Mouse (Mus musculus) liver, embryonic 16.5 days (tissue): ENCODE data around the gene Ifi202b. TPM values are rescaled to one million over a fixed set of nuclear protein-coding genes. Genes with fewer than 3 reads are reported as not detected.
"Not testable (repeated sequence)": the region's sequence is repeated elsewhere in the genome, so short reads cannot be mapped to it uniquely, and the experiment has no call there.

ENCODE experiments used
- ATAC-seq: fragments of 200-750 bp; cut with Nextera tagmentation; 2 replicates; pipeline ENCODE4 v1.8.0; 2017; ENCODE audit warnings: low read depth, mild to moderate bottlenecking, moderate number of reproducible peaks, moderate library complexity
- H3K27ac ChIP-seq: fragments of 300-500 bp; sonication (generic); 2 replicates; pipeline ENCODE4 v1.5.1; 2014; ENCODE audit warnings: mild to moderate bottlenecking, low read length
- H3K27me3 ChIP-seq: fragments of 300-500 bp; sonication (generic); 2 replicates; pipeline ENCODE4 v1.6.1; 2014; ENCODE audit warnings: low read depth, low read length, mixed read lengths; ENCODE audit not compliant: control insufficient read depth, insufficient read depth
- H3K36me3 ChIP-seq: fragments of 300-500 bp; sonication (generic); 2 replicates; pipeline ENCODE4 v1.6.1; 2014; ENCODE audit warnings: mild to moderate bottlenecking; ENCODE audit not compliant: control insufficient read depth, insufficient read depth
- H3K4me1 ChIP-seq: fragments of 300-500 bp; sonication (generic); 2 replicates; pipeline ENCODE4 v1.6.1; 2014; ENCODE audit warnings: low read depth, low read length, mixed read lengths; ENCODE audit not compliant: control insufficient read depth
- H3K4me2 ChIP-seq: fragments of 300-500 bp; sonication (generic); 2 replicates; pipeline ENCODE4 v1.6.1; 2014; ENCODE audit warnings: low read depth, low read length, mixed read lengths
- H3K4me3 ChIP-seq: fragments of 300-500 bp; sonication (generic); 2 replicates; pipeline ENCODE4 v1.5.1; 2014; ENCODE audit warnings: low read depth, mild to moderate bottlenecking, low read length
- H3K9ac ChIP-seq: fragments of 300-500 bp; sonication (generic); 2 replicates; pipeline ENCODE4 v1.6.1; 2014; ENCODE audit warnings: low read depth, low read length
- H3K9me3 ChIP-seq: fragments of 300-500 bp; sonication (generic); replicated peaks from 2 replicates; pipeline ENCODE4 v1.6.1; 2016; ENCODE audit warnings: low read length; ENCODE audit not compliant: control insufficient read depth
- WGBS: fragments of 180-500 bp; shearing (Covaris S2); extraction: QIAGEN DNeasy Blood & Tissue Kit; methylation state at CpG from one replicate; pipeline ENCODE4 v1.1.7; 2014; ENCODE audit not compliant: insufficient replicate concordance; 5-methylcytosine and 5-hydroxymethylcytosine counted together
- polyA plus RNA-seq: library from polyadenylated mRNA; unstranded; fragments of >200 nt; fragmentation: Nextera tagmentation; extraction: Ambion mirVana; gene quantifications from 2 replicates; pipeline ENCODE4 v1.2.1, GENCODE M21; 2015

The Ifi202b gene
- polyA plus RNA-seq, 1 experiment from 2014 or later, result not detected

GRCm38 (mm10) chr1:173959998-173960397, 22.5 kb downstream of the Ifi202b start:
- not testable (repeated sequence) for ATAC-seq

GRCm38 (mm10) chr1:173955839-173956527, 26.6 kb downstream of the Ifi202b start:
- 45% methylated on average over 3 of the region's 3 CpGs for WGBS
- not testable (repeated sequence) for H3K27ac ChIP-seq, H3K9ac ChIP-seq, H3K36me3 ChIP-seq, H3K4me3 ChIP-seq, H3K4me2 ChIP-seq, H3K27me3 ChIP-seq, H3K9me3 ChIP-seq, H3K4me1 ChIP-seq, ATAC-seq

More at GRCm38 (mm10) chr1:173959998-173960397, 22.5 kb downstream of the Ifi202b start:
- 55% methylated on average over 3 of the region's 3 CpGs for WGBS
- not testable (repeated sequence) for H3K9ac ChIP-seq, H3K27ac ChIP-seq, H3K4me2 ChIP-seq, H3K36me3 ChIP-seq, H3K9me3 ChIP-seq, H3K27me3 ChIP-seq, H3K4me3 ChIP-seq, H3K4me1 ChIP-seq

- Histone ChIP-seq H3K27me3 (no peaks in the 10 kb centered on the region), H3K9me3 (no peaks in the 10 kb centered on the region), H3K36me3 (no peaks in the 10 kb centered on the region), H3K27ac (no peak overlapping the region), H3K9ac (no peak overlapping the region), H3K4me3 (no peak overlapping the region), H3K4me2 (no peak overlapping the region), H3K4me1 (no peaks in the 10 kb centered on the region)
- 58% methylated on average over 2 of the region's 2 CpGs for WGBS
- no peak for ATAC-seq
Measured at GRCm38 (mm10) chr1:173955071-173955796, 27.3 kb downstream of the Ifi202b start.

GRCm38 (mm10) chr1:173953563-173953962, 29.0 kb downstream of the Ifi202b start:
- Histone ChIP-seq H3K27ac (no peak overlapping the region), H3K9me3 (no peaks in the 10 kb centered on the region), H3K27me3 (no peaks in the 10 kb centered on the region), H3K9ac (no peak overlapping the region), H3K4me2 (no peak overlapping the region), H3K36me3 (no peaks in the 10 kb centered on the region), H3K4me3 (no peak overlapping the region), H3K4me1 (no peaks in the 10 kb centered on the region)
- 39% methylated on average over 1 of the region's 1 CpGs for WGBS
- ATAC-seq, result no peak

GRCm38 (mm10) chr1:173949044-173949443, 33.5 kb downstream of the Ifi202b start:
- H3K4me3 ChIP-seq, H3K9ac ChIP-seq, H3K27ac ChIP-seq, H3K4me2 ChIP-seq, H3K4me1 ChIP-seq, H3K27me3 ChIP-seq, H3K9me3 ChIP-seq, H3K36me3 ChIP-seq: not testable (repeated sequence)
- 19% methylated on average over 2 of the region's 2 CpGs for WGBS
- ATAC-seq, result peak; percentile 30; the same call in 1 of the 2 replicates

- not testable (repeated sequence) for H3K9ac ChIP-seq, H3K27me3 ChIP-seq, H3K4me1 ChIP-seq, H3K9me3 ChIP-seq, H3K36me3 ChIP-seq, H3K27ac ChIP-seq, H3K4me3 ChIP-seq, H3K4me2 ChIP-seq, ATAC-seq
Measured at GRCm38 (mm10) chr1:173942780-173943066, 39.8 kb downstream of the Ifi202b start.

GRCm38 (mm10) chr1:173941924-173942779, 40.4 kb downstream of the Ifi202b start, which contains the start of the genes Mndal and Ifi203:
Gene Mndal (minus strand): TSS chr1:173942491.
Gene Ifi203 (minus strand): TSS chr1:173942672.
- not testable (repeated sequence) for H3K4me3 ChIP-seq
- peak; percentile 45; the same call in 1 of the 2 replicates for ATAC-seq
- 21% methylated on average over 3 of the region's 3 CpGs for WGBS

GRCm38 (mm10) chr1:173941522-173941921, 41.0 kb downstream of the Ifi202b start:
- not testable (repeated sequence) for H3K4me2 ChIP-seq, H3K27ac ChIP-seq, ATAC-seq, H3K4me1 ChIP-seq, H3K9me3 ChIP-seq, H3K27me3 ChIP-seq, H3K36me3 ChIP-seq, H3K4me3 ChIP-seq, H3K9ac ChIP-seq
- WGBS, result 71% methylated on average over 2 of the region's 2 CpGs

More at GRCm38 (mm10) chr1:173941924-173942779, 40.4 kb downstream of the Ifi202b start, which contains the start of the genes Mndal and Ifi203:
- H3K27ac ChIP-seq, H3K9me3 ChIP-seq, H3K4me1 ChIP-seq, H3K4me2 ChIP-seq, H3K9ac ChIP-seq, H3K27me3 ChIP-seq, H3K36me3 ChIP-seq: not testable (repeated sequence)
